Mouse (Mus musculus): ENCODE measurements at regions not wholly inside any gene's neighbourhood (a gene's known extent, or its start where the extent isn't known, plus 50 kb on each side); places are given as distances from the start of the nearest gene placed in this dataset.

DNA sequence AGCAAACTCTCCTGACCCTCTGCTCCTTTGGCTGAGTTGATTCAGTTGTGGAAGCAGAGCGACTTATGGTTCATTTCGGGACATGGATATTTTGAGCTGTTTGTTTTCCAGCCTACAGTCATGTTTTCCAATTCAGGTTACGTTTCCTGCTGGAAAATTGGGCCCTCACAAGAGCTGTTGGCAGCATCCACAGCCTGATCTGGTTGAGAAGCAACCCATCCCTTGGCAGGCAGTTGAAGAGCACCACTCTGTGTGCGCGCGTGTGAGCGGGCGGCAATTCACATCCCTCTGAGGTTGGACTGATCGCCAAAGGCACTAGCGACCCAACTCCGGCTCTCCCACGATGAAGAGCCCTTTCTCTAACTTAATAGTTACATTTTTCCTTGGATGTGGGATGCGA is 457.1 kb downstream of the Tmem38b start:
- peak; percentile 2 for DNase-seq

DNA sequence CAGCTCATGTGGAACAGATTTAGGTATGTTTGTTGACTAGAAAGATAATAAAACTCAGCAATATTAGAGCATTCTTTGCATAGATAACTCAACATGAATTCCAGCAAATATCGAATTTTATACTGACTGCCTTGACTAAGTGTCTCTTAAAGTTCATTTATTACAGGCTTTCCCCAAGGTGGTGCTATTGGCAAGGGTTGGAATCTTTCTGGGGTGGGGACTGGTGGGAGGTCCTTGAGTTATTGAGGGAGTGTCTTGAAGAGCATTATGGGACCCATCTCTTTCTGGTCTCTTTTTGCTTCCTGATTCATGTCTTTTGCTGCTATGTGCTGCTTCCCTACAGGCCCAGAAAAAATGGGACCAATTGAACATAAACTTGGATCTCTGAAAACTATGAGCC is 488.0 kb downstream of the Tmem38b start:
- DNase-seq = no peak

DNA sequence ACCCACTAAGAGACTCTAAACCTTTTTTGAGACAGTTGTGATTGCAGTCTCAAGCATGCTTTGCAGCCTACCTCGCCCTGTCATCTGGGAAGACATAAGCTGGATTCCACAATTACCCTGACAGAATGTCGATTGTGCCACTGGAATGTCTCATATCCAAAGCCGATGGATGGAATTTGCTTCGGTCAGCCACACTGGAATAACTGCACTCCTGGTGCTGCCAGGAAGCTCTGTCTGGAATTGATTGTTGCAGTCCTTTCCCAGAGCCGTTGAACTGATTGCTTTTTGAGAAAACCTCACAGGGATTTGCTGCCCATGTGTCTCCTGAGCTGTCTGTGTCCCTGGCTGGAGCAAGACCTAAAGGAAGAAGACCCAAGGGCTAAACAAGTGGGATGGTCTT is 499.0 kb downstream of the Tmem38b start:
- no peak for DNase-seq

- no peak for DNase-seq
Measured at GRCm38 (mm10) chr4:54328273-54328672, 502.4 kb downstream of the Tmem38b start.

DNA sequence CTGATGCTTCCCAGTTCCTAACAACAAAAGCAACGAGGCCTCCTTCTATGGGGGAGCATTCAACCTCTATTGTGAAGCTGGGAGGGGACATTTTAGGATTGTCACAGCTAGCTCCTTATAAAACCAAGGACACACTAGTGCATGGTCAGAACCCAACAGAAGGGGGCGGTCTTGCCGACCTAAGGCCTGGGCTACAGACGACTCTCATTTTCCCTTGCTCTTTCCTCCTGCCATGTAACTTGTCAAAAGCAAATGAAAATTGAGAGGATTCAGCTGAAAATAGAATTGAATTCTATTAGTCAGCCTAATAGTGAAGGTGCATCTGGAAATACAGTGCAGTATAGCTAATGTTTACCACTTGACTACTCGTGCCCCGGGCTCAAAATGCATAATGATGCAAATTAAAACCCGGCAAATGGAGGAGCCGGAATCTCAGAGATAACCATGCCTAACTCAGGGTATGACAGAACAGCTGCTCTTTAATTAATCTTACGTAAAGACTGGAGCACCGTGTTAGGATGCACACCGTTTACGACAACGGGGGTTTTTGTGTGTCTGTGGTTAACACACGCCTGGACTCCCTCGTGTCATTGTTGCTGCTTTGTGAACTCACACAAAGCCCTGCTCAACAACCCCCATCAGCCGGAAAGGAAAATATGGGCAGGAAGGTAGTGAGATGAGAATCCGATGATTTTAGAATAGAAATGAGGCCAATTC is 503.0 kb downstream of the Tmem38b start:
- DNase-seq = no peak

GRCm38 (mm10) chr4:54330686-54331085 is 504.8 kb downstream of the Tmem38b start:
- DNase-seq = no peak

GRCm38 (mm10) chr4:54331588-54332211 is 505.9 kb downstream of the Tmem38b start:
- DNase-seq = peak; percentile 19

DNA sequence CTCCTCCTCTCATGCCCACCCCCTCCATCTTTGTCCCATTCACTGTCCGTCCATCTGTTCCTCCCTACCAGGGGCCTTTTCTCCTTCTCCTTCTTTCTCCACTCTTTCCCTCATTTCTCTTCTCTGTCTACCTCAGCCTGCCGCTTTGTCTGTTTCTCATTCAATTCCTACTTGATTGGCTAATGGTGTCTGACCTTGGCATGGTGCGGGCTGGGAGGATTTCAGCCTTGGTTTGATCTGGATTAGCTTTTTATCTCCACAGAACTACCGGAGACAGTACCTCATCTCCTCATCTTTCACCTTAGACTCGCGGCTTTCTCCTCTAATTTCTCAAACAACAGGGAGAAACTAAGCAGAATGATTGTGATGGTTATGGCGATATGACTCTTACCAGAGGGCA is 506.4 kb downstream of the Tmem38b start:
- no peak for DNase-seq

- peak; percentile 49 for DNase-seq
Measured at GRCm38 (mm10) chr4:54338556-54338955, 512.7 kb downstream of the Tmem38b start.

GRCm38 (mm10) chr4:54340106-54340505 is 514.3 kb downstream of the Tmem38b start:
- DNase-seq = no peak

DNA sequence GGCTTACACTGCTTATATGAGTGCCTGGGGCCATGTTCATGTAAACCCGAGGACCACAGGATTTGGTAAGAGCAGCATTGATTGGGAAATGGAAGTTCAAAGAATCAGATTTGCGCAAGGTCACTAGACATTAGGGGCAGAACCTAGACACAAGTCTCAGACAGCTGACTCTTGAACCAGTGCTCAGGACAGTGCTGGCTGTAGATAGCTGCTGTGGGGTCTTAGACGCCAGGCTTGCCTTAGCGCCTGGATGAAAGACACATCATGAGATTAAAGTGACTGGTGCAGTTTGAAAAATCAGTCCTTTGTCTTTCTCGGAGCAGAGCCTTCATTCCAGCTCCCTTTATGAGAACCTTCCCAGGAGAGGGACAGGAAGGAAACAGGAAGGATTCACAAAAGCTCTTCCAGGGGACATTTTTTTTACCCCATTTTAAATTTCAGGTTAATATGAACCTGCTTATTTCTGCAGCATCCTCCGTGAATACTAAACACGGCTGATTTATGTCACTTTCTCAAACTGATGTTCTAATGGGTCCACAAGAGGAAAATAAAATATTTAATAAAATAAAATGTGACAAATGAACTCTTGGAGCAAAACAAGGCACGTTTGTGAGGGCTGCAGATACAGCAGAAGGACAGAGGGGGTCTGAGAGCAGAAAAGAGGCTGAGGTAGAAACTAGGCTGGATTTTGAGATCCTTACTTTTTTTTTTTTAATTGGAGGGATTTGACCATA is 528.0 kb downstream of the Tmem38b start:
- DNase-seq = no peak

- no peak for DNase-seq
Measured at GRCm38 (mm10) chr4:54354391-54354726, 528.5 kb downstream of the Tmem38b start.

DNA sequence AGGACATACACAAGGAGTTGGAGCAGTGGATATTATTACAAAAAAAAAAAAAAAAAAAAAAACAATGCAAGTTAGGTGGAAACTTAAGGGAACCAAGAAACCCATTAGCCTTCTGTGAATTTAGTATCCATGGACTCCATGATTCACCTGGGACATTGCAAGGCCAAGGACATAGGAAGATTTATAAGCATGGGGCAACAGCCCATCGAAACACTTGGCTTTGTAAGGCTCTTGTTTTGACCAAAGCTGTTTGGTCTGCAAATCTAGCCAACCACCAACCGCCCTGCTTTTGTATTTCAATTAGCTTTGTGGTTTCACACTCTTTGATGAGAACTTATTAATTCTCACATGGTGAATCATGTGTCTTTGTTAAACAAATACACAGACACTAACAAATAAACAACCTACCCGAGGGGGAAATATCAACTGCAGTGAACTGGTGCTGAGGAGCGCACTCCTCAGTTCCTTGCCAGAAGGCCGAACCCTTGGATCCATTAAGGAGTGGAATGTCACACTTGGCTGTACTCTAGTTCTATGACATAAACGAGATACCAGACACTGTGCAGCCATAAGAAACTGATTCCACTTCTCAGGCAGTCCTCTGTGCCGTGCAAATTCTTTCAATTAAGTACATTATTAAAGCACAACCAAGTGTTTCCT is 529.7 kb downstream of the Tmem38b start:
- DNase-seq = peak; percentile 19

- no peak for DNase-seq
Measured at GRCm38 (mm10) chr4:54356041-54356427, 530.2 kb downstream of the Tmem38b start.

- DNase-seq = no peak
Measured at GRCm38 (mm10) chr4:54370909-54371308, 545.1 kb downstream of the Tmem38b start.

GRCm38 (mm10) chr4:54371418-54371957 is 545.6 kb downstream of the Tmem38b start:
- no peak for DNase-seq

GRCm38 (mm10) chr4:54373606-54374005 is 547.8 kb downstream of the Tmem38b start:
- no peak for DNase-seq

- no peak for DNase-seq
Measured at GRCm38 (mm10) chr4:54374457-54374856, 548.6 kb downstream of the Tmem38b start.

- peak; percentile 4 for DNase-seq
Measured at GRCm38 (mm10) chr4:54387460-54387859, 557.4 kb upstream of the Zfp462 start.

- no peak for DNase-seq
Measured at GRCm38 (mm10) chr4:54391536-54392208, 553.2 kb upstream of the Zfp462 start.

- DNase-seq = no peak
Measured at GRCm38 (mm10) chr4:54406151-54406550, 538.7 kb upstream of the Zfp462 start.

- DNase-seq = no peak
Measured at GRCm38 (mm10) chr4:54407930-54408329, 536.9 kb upstream of the Zfp462 start.

- no peak for DNase-seq
Measured at GRCm38 (mm10) chr4:54430789-54431188, 514.1 kb upstream of the Zfp462 start.
